8 mouse cellular contexts compared by ENCODE assay signal in genomic region chr9:101077486-101077885, GRCm38 (mm10). TPM values are rescaled to one million over a fixed set of nuclear protein-coding genes. Genes with fewer than 3 reads are reported as not detected.
DNase-seq lines count a peak whose midpoint lies in the region; ATAC-seq and TF ChIP-seq lines count a peak whose summit lies in the region.

No protein-coding gene starts in this region.

- H3K4me1 ChIP-seq in kidney, postnatal 0 days (replicated peaks; ENCODE audit: insufficient read depth, low read length), result peaks cover 21% of the 10 kb centered on the region
- H3K4me1 ChIP-seq in embryonic facial prominence, embryonic 10.5 days, result peaks cover 48% of the 10 kb centered on the region
- peaks cover 15% of the 10 kb centered on the region for H3K4me1 ChIP-seq in hindbrain, postnatal 0 days (ENCODE audit: insufficient read depth, low read length)
- peaks cover 15% of the 10 kb centered on the region for H3K4me1 ChIP-seq in midbrain, postnatal 0 days (ENCODE audit: insufficient read depth, low read length)

- no peaks in the 10 kb centered on the region for H3K36me3 ChIP-seq in kidney, postnatal 0 days (ENCODE audit: insufficient read depth, low read length)
- peaks cover 22% of the 10 kb centered on the region for H3K36me3 ChIP-seq in embryonic facial prominence, embryonic 10.5 days (replicated peaks)
- H3K36me3 ChIP-seq in hindbrain, postnatal 0 days (ENCODE audit: insufficient read depth, low read length), result no peaks in the 10 kb centered on the region
- H3K36me3 ChIP-seq in midbrain, postnatal 0 days (ENCODE audit: insufficient read depth, low read length), result no peaks in the 10 kb centered on the region

- H3K27ac ChIP-seq in kidney, postnatal 0 days, result no peak overlapping the region
- no peak overlapping the region for H3K27ac ChIP-seq in embryonic facial prominence, embryonic 10.5 days (replicated peaks)
- no peak overlapping the region for H3K27ac ChIP-seq in hindbrain, postnatal 0 days
- H3K27ac ChIP-seq in midbrain, postnatal 0 days (ENCODE audit: low read depth, low read length), result no peak overlapping the region

- H3K4me3 ChIP-seq in kidney, postnatal 0 days (replicated peaks; ENCODE audit: low read depth, low read length), result peak overlapping the region; percentile 80
- peak overlapping the region; percentile 99 for H3K4me3 ChIP-seq in embryonic facial prominence, embryonic 10.5 days
- H3K4me3 ChIP-seq in hindbrain, postnatal 0 days (ENCODE audit: low read length), result peak overlapping the region; percentile 97
- peak overlapping the region; percentile 74 for H3K4me3 ChIP-seq in midbrain, postnatal 0 days (ENCODE audit: low read depth, low read length)

- no peaks in the 10 kb centered on the region for H3K9me3 ChIP-seq in kidney, postnatal 0 days (replicated peaks; ENCODE audit: low read length)
- no peaks in the 10 kb centered on the region for H3K9me3 ChIP-seq in embryonic facial prominence, embryonic 10.5 days
- no peaks in the 10 kb centered on the region for H3K9me3 ChIP-seq in hindbrain, postnatal 0 days (ENCODE audit: low read length)
- H3K9me3 ChIP-seq in midbrain, postnatal 0 days (ENCODE audit: low read length), result no peaks in the 10 kb centered on the region

- no peak for TF ChIP-seq CTCF in kidney, postnatal 0 days (IDR thresholded peaks at IDR 0.05; ENCODE audit: low read depth)
- TF ChIP-seq CTCF in hindbrain, postnatal 0 days (IDR thresholded peaks at IDR 0.05; ENCODE audit: low read depth), result no peak
- TF ChIP-seq CTCF in midbrain, postnatal 0 days (IDR thresholded peaks at IDR 0.05), result no peak

- ATAC-seq in kidney, postnatal 0 days (replicated peaks; ENCODE audit: low FRiP score, low read depth), result no peak
- no peak for ATAC-seq in hindbrain, postnatal 0 days
- no peak for ATAC-seq in midbrain, postnatal 0 days (ENCODE audit: low FRiP score)

- peak overlapping the region; percentile 91 for H3K9ac ChIP-seq in kidney, postnatal 0 days (ENCODE audit: low read depth, low read length)
- H3K9ac ChIP-seq in hindbrain, postnatal 0 days (replicated peaks; ENCODE audit: low read length), result peak overlapping the region; percentile 98; the same call in 1 of the 2 replicates
- H3K9ac ChIP-seq in midbrain, postnatal 0 days (replicated peaks; ENCODE audit: low read length, poor library complexity, severe bottlenecking), result no peak overlapping the region

- no peak for DNase-seq in kidney, postnatal 0 days (ENCODE audit: low spot score)
- no peak for DNase-seq in kidney, adult 9 months
- DNase-seq in embryonic facial prominence, embryonic 10.5 days (ENCODE audit: low spot score), result no peak
- DNase-seq in hindbrain, postnatal 0 days (ENCODE audit: low spot score), result no peak
- no peak for DNase-seq in midbrain, postnatal 0 days (ENCODE audit: low spot score)
- DNase-seq in gastrocnemius, postnatal 25 days, result no peak
- DNase-seq in embryo, embryonic 10.5 days (ENCODE audit: low spot score), result no peak
- DNase-seq in cerebellum, adult 9-11 months, result no peak

- peak overlapping the region; percentile 82 for H3K4me2 ChIP-seq in kidney, postnatal 0 days (ENCODE audit: low read length)
- peak overlapping the region; percentile 97 for H3K4me2 ChIP-seq in hindbrain, postnatal 0 days (ENCODE audit: low read depth, low read length)
- H3K4me2 ChIP-seq in midbrain, postnatal 0 days (ENCODE audit: low read depth, low read length, poor library complexity, severe bottlenecking), result peak overlapping the region; percentile 88

- no peaks in the 10 kb centered on the region for H3K27me3 ChIP-seq in kidney, postnatal 0 days (ENCODE audit: insufficient read depth, low read length)
- no peaks in the 10 kb centered on the region for H3K27me3 ChIP-seq in embryonic facial prominence, embryonic 10.5 days (replicated peaks; ENCODE audit: low read depth, poor library complexity, severe bottlenecking)
- H3K27me3 ChIP-seq in hindbrain, postnatal 0 days (ENCODE audit: insufficient read depth, low read length), result no peaks in the 10 kb centered on the region
- no peaks in the 10 kb centered on the region for H3K27me3 ChIP-seq in midbrain, postnatal 0 days (ENCODE audit: insufficient read depth, low read length)

RNA-seq across cellular contexts. Expression of gene Msl2, which starts 3.6 kb away (rescaled TPM):
- 5.7 and 6.5 TPM in 2 replicates for polyA plus RNA-seq in kidney, postnatal 0 days (2015; fragmentation: Nextera tagmentation; extraction: Ambion mirVana)
- polyA plus RNA-seq in embryonic facial prominence, embryonic 10.5 days (2016; fragmentation: Nextera tagmentation; extraction: Ambion mirVana), result 5.0 and 5.2 TPM in 2 replicates
- 27.9 and 34.2 TPM in 2 replicates for total RNA-seq in hindbrain, postnatal 0 days (2014; rRNA removed)
- 4.9 and 5.0 TPM in 2 replicates for polyA plus RNA-seq in hindbrain, postnatal 0 days (2015; fragmentation: Nextera tagmentation; extraction: Ambion mirVana)
- 38.5 and 42.0 TPM in 2 replicates for total RNA-seq in midbrain, postnatal 0 days (2014; rRNA removed)
- polyA plus RNA-seq in midbrain, postnatal 0 days (2015; fragmentation: Nextera tagmentation; extraction: Ambion mirVana), result 3.3 and 4.1 TPM in 2 replicates
- total RNA-seq in gastrocnemius, postnatal 25 days (2021), result 10 to 100 TPM; 20.9 to 23.1 TPM

RNA-seq across cellular contexts. Expression of gene Pccb, which starts 42.8 kb away (rescaled TPM):
- 42.0 and 48.5 TPM in 2 replicates for polyA plus RNA-seq in kidney, postnatal 0 days (2015; fragmentation: Nextera tagmentation; extraction: Ambion mirVana)
- 13.2 and 14.4 TPM in 2 replicates for polyA plus RNA-seq in embryonic facial prominence, embryonic 10.5 days (2016; fragmentation: Nextera tagmentation; extraction: Ambion mirVana)
- 56.9 and 62.0 TPM in 2 replicates for total RNA-seq in hindbrain, postnatal 0 days (2014; rRNA removed)
- polyA plus RNA-seq in hindbrain, postnatal 0 days (2015; fragmentation: Nextera tagmentation; extraction: Ambion mirVana), result 33.1 and 33.2 TPM in 2 replicates
- total RNA-seq in midbrain, postnatal 0 days (2014; rRNA removed), result 50.7 and 58.1 TPM in 2 replicates
- 32.5 and 33.5 TPM in 2 replicates for polyA plus RNA-seq in midbrain, postnatal 0 days (2015; fragmentation: Nextera tagmentation; extraction: Ambion mirVana)
- 10 to 100 TPM; 51.6 to 57.9 TPM for total RNA-seq in gastrocnemius, postnatal 25 days (2021)
